Mouse (Mus musculus) stomach, embryonic 15.5 days (tissue): Measurements from ENCODE around the gene Ank3. TPM values are rescaled to one million over a fixed set of nuclear protein-coding genes. Genes with fewer than 3 reads are reported as not detected.

ENCODE experiments used
- ATAC-seq: fragments of 200-750 bp; cut with Nextera tagmentation; 2 replicates; pipeline ENCODE4 v1.8.0; 2017; ENCODE audit warnings: low read depth, moderate number of reproducible peaks, moderate TSS enrichment; ENCODE audit not compliant: insufficient read depth, low FRiP score
- H3K27ac ChIP-seq: fragments of 300-500 bp; sonication (generic); 2 replicates; pipeline ENCODE4 v1.5.1; 2015; ENCODE audit warnings: mild to moderate bottlenecking, inconsistent platforms
- H3K27me3 ChIP-seq: fragments of 300-500 bp; sonication (generic); replicated peaks from 2 replicates; pipeline ENCODE4 v1.6.1; 2015; ENCODE audit warnings: inconsistent platforms
- H3K36me3 ChIP-seq: fragments of 300-500 bp; sonication (generic); 2 replicates; pipeline ENCODE4 v1.6.1; 2015; ENCODE audit warnings: inconsistent platforms
- H3K4me1 ChIP-seq: fragments of 300-500 bp; sonication (generic); 2 replicates; pipeline ENCODE4 v1.6.1; 2015; ENCODE audit warnings: inconsistent platforms
- H3K4me2 ChIP-seq: fragments of 300-500 bp; sonication (generic); 2 replicates; pipeline ENCODE4 v1.6.1; 2015; ENCODE audit warnings: mild to moderate bottlenecking, inconsistent platforms
- H3K4me3 ChIP-seq: fragments of 300-500 bp; sonication (generic); replicated peaks from 2 replicates; pipeline ENCODE4 v1.5.1; 2015; ENCODE audit warnings: inconsistent platforms
- H3K9ac ChIP-seq: fragments of 300-500 bp; sonication (generic); 2 replicates; pipeline ENCODE4 v1.6.1; 2015; ENCODE audit warnings: inconsistent platforms
- H3K9me3 ChIP-seq: fragments of 300-500 bp; sonication (generic); 2 replicates; pipeline ENCODE4 v1.6.1; 2016; ENCODE audit warnings: inconsistent platforms
- WGBS: fragments of 180-500 bp; shearing (Covaris S2); methylation state at CpG from one replicate; pipeline ENCODE4 v1.1.7; 2015; 5-methylcytosine and 5-hydroxymethylcytosine counted together
- polyA plus RNA-seq: library from polyadenylated mRNA; unstranded; fragments of >200 nt; fragmentation: Nextera tagmentation; extraction: Ambion mirVana; gene quantifications from 2 replicates; pipeline ENCODE4 v1.2.1, GENCODE M21; 2015

The Ank3 gene
- polyA plus RNA-seq, 1 experiment from 2014 or later: 33.0 TPM

- Histone ChIP-seq H3K27me3 (no peaks in the 10 kb centered on the region), H3K4me1 (no peaks in the 10 kb centered on the region), H3K36me3 (no peaks in the 10 kb centered on the region), H3K9ac (no peak overlapping the region), H3K4me3 (no peak overlapping the region), H3K27ac (no peak overlapping the region), H3K4me2 (no peak overlapping the region), H3K9me3 (no peaks in the 10 kb centered on the region)
- 88% methylated on average over 2 of the region's 2 CpGs for WGBS
- ATAC-seq: no peak
These were observed 656.7 kb downstream of the Ank3 start for GRCm38 (mm10) chr10:70055291-70055690.

- WGBS: 35% methylated on average over 3 of the region's 3 CpGs
- Histone ChIP-seq H3K9ac (no peak overlapping the region), H3K27me3 (no peaks in the 10 kb centered on the region), H3K4me1 (no peaks in the 10 kb centered on the region), H3K36me3 (no peaks in the 10 kb centered on the region), H3K4me3 (no peak overlapping the region), H3K27ac (no peak overlapping the region), H3K4me2 (no peak overlapping the region), H3K9me3 (no peaks in the 10 kb centered on the region)
- ATAC-seq: peak; percentile 39; the same call in 1 of the 2 replicates
These were observed 658.5 kb downstream of the Ank3 start for GRCm38 (mm10) chr10:70057064-70057463.

- WGBS: 51% methylated on average over 19 of the region's 19 CpGs
- no peak overlapping the region for H3K4me2 ChIP-seq
These were observed 661.6 kb downstream of the Ank3 start for GRCm38 (mm10) chr10:70060021-70060688.

GRCm38 (mm10) chr10:70060689-70061081, 662.1 kb downstream of the Ank3 start:
- Histone ChIP-seq H3K27ac (no peak overlapping the region), H3K9ac (no peak overlapping the region), H3K4me3 (no peak overlapping the region), H3K4me2 (0 out of 2 replicates have a peak overlapping the region, but pooled peaks have one; percentile 11), H3K27me3 (no peaks in the 10 kb centered on the region), H3K4me1 (no peaks in the 10 kb centered on the region), H3K9me3 (no peaks in the 10 kb centered on the region), H3K36me3 (no peaks in the 10 kb centered on the region)
- ATAC-seq: no peak
- WGBS: 33% methylated on average over 10 of the region's 10 CpGs

More at GRCm38 (mm10) chr10:70060021-70060688, 661.6 kb downstream of the Ank3 start:
- no peak overlapping the region for H3K27ac ChIP-seq
- H3K36me3 ChIP-seq: no peaks in the 10 kb centered on the region
- H3K9ac ChIP-seq: no peak overlapping the region
- ATAC-seq: no peak
- no peaks in the 10 kb centered on the region for H3K4me1 ChIP-seq
- H3K27me3 ChIP-seq: no peaks in the 10 kb centered on the region
- no peak overlapping the region for H3K4me3 ChIP-seq
- no peaks in the 10 kb centered on the region for H3K9me3 ChIP-seq

GRCm38 (mm10) chr10:70063881-70064555, 665.4 kb downstream of the Ank3 start:
- WGBS: 85% methylated on average over 6 of the region's 6 CpGs
- Histone ChIP-seq H3K4me2 (no peak overlapping the region), H3K9me3 (no peaks in the 10 kb centered on the region), H3K27me3 (no peaks in the 10 kb centered on the region), H3K36me3 (no peaks in the 10 kb centered on the region), H3K4me3 (no peak overlapping the region), H3K4me1 (no peaks in the 10 kb centered on the region), H3K27ac (no peak overlapping the region), H3K9ac (no peak overlapping the region)
- no peak for ATAC-seq

GRCm38 (mm10) chr10:70065191-70065590, 666.6 kb downstream of the Ank3 start:
- ATAC-seq: no peak
- H3K27me3 ChIP-seq: no peaks in the 10 kb centered on the region
- no peaks in the 10 kb centered on the region for H3K9me3 ChIP-seq
- 76% methylated on average over 3 of the region's 3 CpGs for WGBS
- no peak overlapping the region for H3K4me3 ChIP-seq
- H3K36me3 ChIP-seq: no peaks in the 10 kb centered on the region
- no peak overlapping the region for H3K4me2 ChIP-seq
- H3K9ac ChIP-seq: no peak overlapping the region
- no peak overlapping the region for H3K27ac ChIP-seq
- H3K4me1 ChIP-seq: no peaks in the 10 kb centered on the region

- H3K27ac ChIP-seq: no peak overlapping the region
- H3K4me3 ChIP-seq: no peak overlapping the region
- no peaks in the 10 kb centered on the region for H3K27me3 ChIP-seq
- no peaks in the 10 kb centered on the region for H3K4me1 ChIP-seq
- no peaks in the 10 kb centered on the region for H3K36me3 ChIP-seq
- no peak overlapping the region for H3K9ac ChIP-seq
- H3K4me2 ChIP-seq: no peak overlapping the region
- WGBS: 59% methylated on average over 8 of the region's 8 CpGs
- H3K9me3 ChIP-seq: no peaks in the 10 kb centered on the region
- no peak for ATAC-seq
These were observed 668.1 kb downstream of the Ank3 start for GRCm38 (mm10) chr10:70066497-70067168.

- ATAC-seq: no peak
- H3K4me2 ChIP-seq: no peak overlapping the region
- no peaks in the 10 kb centered on the region for H3K27me3 ChIP-seq
- H3K36me3 ChIP-seq: no peaks in the 10 kb centered on the region
- H3K4me1 ChIP-seq: no peaks in the 10 kb centered on the region
- H3K27ac ChIP-seq: no peak overlapping the region
- no peaks in the 10 kb centered on the region for H3K9me3 ChIP-seq
- 45% methylated on average over 6 of the region's 6 CpGs for WGBS
- no peak overlapping the region for H3K4me3 ChIP-seq
- H3K9ac ChIP-seq: no peak overlapping the region
These were observed 668.9 kb downstream of the Ank3 start for GRCm38 (mm10) chr10:70067169-70068115.

GRCm38 (mm10) chr10:70069321-70069720, 670.7 kb downstream of the Ank3 start:
- 51% methylated on average over 6 of the region's 6 CpGs for WGBS
- ATAC-seq: no peak
- H3K4me3 ChIP-seq: no peak overlapping the region
- no peak overlapping the region for H3K9ac ChIP-seq
- no peak overlapping the region for H3K27ac ChIP-seq
- no peaks in the 10 kb centered on the region for H3K27me3 ChIP-seq
- no peaks in the 10 kb centered on the region for H3K9me3 ChIP-seq
- H3K4me1 ChIP-seq: no peaks in the 10 kb centered on the region
- H3K4me2 ChIP-seq: no peak overlapping the region
- no peaks in the 10 kb centered on the region for H3K36me3 ChIP-seq

- Histone ChIP-seq H3K36me3 (no peaks in the 10 kb centered on the region), H3K4me2 (no peak overlapping the region), H3K27me3 (no peaks in the 10 kb centered on the region), H3K9ac (no peak overlapping the region), H3K4me3 (no peak overlapping the region), H3K9me3 (no peaks in the 10 kb centered on the region), H3K4me1 (no peaks in the 10 kb centered on the region), H3K27ac (no peak overlapping the region)
- 84% methylated on average over 4 of the region's 4 CpGs for WGBS
- ATAC-seq: no peak
These were observed 672.8 kb downstream of the Ank3 start for GRCm38 (mm10) chr10:70071334-70071733.
